Mouse (Mus musculus): ENCODE data around the gene Tmem14c.

Tmem14c gene

DNA sequence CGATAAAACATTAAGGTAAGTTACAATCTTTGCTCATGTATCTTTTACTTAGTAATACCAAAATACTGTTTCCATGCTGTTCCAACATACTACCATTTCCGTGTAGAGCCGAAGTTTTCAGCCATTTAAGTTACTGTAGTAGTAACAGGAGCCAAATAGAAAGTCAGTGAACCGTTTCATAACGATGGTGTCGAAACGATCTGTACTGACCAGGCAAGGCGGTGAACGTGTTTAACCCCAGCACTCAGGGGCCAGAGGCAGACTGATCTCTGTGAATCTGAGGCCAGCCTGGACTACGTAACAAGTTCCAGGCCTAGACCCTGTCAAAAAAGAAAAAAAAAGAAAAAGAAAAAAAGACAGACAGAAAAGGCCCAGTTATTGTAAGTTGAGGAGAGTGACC, 7.8 kb upstream of the Tmem14c start:
- DNase-seq (ENCODE audit: low spot score in 2 of 2), result no peak

DNA sequence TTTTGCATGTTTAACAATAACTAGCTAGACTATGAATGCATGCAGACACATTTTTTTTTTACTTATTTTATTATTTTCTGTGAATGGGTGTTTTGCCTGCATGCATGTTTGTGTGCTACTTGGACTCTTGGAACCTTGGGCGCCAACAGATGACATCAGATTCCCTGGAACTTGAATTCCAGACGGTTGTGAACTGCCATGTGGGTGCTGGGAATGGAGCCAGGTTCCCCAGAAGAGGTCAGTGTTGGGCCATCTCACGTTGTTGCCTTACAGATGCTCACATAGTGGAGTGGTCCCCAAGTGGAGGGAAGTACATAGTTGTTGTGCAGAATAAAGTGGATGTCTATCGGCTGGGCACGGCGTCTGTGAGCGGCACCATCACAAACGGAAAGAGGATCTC, 7.1 kb upstream of the Tmem14c start:
- no peak for DNase-seq (ENCODE audit: low spot score in 2 of 2)

DNA sequence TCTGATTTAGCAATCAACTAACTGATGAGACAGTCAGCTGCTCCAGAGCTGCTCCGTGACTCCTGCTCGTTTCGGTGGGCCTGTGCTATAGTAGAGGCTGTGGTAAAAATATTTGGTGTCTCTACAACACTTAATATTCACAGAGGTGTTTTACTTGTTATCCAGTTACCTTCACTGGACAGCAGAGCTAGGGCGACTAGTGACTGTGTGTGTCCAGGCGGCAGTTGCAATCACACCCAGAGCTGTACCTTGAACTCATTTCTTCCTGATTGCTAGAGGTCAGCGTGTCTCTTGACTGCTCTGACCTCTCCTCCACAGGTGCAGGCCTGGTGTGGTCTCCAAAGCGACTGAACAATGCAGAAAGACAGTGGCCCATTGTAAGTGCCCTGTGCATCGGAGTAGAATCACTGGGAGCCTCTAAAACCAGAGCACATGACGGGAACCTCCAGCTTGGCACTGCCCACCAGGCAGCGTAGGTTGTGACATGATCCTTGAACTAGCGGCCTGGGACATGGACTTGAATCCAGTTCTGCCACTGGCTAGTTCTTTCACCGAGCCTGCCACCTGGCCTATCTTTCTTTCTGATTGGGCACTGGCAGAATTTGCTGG, 809 bp downstream of the Tmem14c start:
- peak in 1 of 2 experiments; percentile 12 for DNase-seq (ENCODE audit: low spot score in 2 of 2)

DNA sequence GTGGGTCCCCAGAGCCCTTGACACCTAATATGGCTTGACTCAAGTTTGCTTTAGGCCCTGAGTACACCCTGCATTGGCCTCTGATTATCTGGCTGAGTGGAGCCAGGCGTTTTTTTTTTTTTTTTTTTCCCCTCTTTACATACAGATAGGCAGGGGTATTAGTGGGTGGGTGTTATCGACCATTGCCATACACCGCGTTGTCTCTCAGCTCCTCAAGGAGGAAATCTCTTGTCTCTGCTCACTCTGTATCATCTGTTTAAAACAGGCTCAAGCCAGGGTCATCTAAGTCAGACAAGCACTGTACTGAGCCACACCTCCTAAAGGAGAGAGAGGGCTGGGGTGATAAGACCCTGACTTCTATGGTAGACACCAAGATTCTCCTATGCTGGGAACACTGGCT, 1.7 kb downstream of the Tmem14c start:
- no peak for DNase-seq (ENCODE audit: low spot score in 2 of 2)

DNA sequence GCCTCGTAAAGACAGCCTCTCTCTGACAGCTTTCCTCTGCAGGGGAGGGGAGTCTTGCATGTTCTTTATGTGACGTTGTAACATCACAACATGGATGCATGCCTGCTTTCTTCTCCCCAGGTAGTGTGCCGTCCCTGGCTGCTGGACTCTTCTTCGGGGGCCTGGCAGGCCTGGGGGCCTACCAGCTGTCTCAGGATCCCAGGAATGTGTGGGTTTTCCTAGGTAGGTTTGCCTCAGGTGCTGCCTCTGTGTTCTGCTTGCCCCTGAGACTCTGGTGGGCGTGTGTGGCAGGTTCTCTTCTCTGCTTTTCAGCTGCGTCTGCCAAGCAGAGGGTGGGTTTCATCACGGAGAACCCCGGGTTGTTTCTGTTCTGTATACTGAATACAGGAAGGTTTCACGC, 2.1 kb downstream of the Tmem14c start:
- peak in 1 of 2 experiments; percentile 8 for DNase-seq (ENCODE audit: low spot score in 2 of 2)

DNA sequence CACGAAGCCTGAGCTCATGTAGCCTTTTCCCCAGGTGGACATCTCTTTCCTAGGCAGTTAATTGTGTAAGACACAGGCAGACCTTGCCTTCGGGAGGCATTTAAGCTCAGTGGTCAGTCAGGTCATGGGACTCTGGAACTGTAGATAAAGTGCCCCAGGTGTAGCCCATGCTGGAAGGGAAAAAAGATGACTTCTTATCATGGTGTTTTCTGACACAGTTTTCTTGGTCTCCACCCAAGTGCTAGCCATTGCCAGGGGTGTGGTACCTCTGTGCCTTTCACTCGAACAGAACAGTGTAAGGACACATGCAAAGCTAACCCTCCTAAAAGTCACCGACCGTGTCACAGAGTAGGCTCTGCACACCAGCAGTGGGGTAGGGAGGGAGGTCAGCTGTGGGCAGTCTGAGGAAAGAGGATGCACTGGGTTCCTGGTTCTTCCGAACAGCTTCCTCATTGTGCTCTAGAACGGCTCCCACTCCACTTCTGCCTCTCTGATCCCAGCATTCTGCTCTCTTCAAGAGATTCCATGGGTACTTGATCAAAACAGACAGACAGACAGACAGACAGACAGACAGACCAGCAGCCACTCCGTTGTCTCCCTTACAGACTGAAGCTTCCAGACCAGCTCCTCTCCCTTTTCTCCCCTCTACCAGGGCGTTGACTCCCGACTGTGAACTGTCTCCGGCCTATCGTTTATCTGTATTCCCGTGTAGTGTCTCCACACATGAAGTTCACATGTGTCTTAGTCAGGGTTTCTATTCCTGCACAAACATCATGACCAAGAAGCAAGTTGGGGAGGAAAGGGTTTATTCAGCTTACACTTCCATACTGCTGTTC, 2.9 kb downstream of the Tmem14c start:
- DNase-seq (ENCODE audit: low spot score in 2 of 2), result peak in 1 of 2 experiments; percentile 2

DNA sequence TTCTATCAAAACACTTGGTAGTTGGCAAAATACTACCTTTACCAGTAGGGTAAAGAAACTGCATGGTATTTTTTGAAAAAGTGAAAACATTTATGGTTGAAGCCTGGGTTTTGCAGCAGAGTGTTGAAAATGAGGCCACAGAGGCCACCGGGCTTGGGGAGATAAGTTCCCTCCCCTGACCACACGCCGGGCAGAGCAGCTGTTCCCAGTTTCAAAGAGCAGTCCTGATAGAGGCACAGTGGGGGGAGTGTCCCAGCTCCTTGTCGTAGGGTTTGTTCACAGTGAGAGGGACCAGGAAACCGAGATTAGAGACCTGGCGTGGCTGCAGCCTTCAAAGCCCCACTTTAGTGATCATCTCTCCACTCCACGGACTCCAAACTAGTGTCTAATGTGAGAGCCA, 4.4 kb downstream of the Tmem14c start:
- no peak for DNase-seq (ENCODE audit: low spot score in 2 of 2)

DNA sequence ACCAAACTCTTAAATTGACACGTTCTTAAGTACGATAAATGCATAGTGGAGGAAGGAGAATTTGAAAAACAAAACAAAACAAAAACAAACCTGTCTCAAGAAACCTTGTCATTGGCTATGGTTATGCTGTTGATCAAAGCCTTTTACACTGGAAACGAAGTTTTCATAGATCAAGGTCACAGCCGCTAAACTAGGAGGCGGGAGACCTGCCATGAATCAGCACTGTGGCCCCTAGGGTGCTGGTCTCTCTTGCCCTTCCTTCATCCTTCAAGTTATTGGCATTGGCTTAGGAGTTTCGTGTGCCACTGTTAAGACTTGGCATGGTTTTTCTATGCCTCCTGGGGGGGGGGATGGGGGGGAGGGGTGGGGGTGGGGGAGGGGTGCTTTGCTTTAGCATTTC, 5.5 kb downstream of the Tmem14c start:
- no peak for DNase-seq (ENCODE audit: low spot score in 2 of 2)

DNA sequence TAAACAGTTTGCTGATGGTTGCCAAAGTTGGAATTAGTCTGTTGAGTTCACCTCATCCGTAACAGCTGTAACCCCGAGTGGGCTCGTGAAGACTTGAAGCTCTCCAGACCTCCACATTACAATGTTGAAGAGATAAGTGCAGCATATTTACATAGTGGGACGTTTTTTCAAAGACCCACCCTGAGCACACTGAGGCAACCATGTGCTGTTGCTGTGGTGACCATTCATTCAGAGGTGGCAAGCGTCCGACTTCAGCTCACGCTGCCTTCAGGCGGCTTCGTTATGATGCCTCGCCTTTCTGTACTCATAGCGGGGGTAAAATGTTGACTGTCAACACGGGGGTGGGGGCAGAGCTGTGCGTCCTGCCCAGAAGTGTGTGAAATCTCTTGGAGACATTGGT, 6.0 kb downstream of the Tmem14c start:
- DNase-seq (ENCODE audit: low spot score in 2 of 2), result no peak

DNA sequence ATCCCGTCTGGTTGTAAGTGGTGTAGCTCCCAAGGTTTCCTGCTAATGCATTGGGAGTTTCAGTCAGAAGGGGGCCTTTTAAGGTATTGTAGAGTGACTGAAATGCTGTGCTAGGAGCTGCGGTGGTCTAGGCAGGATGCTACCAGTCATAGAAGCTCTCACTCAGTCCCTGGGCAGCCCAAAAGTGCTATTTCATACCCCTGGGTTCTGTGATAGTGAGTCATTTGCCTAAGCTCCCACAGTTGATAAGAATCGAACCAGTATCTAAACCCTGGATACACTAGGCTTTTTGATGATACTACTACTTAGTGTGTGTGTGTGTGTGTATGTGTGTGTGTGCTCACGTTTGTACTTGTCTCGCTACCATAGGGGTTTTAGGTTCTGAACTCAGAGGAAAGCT, 14.0 kb downstream of the Tmem14c start:
- DNase-seq (ENCODE audit: low spot score in 2 of 2), result no peak

DNA sequence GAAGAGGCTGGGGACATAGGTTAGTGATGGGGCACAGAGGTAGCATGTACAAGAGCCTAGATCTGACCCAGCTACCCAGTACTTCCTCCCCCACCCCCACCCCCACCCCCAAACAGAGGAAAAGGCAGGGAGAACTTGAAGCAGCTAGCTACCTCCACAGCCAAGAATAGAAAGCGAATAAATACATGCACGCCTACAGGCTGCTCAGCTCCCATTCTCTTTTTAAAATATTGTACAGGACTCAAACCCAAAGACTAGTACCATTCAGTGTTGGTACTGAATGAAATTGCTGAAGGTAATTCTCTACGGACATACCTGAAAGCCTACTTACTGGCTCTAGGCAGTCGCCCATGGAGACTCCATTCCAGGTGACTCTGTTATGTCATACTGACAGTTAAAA, 26.4 kb downstream of the Tmem14c start:
- DNase-seq (ENCODE audit: low spot score in 2 of 2), result no peak

DNA sequence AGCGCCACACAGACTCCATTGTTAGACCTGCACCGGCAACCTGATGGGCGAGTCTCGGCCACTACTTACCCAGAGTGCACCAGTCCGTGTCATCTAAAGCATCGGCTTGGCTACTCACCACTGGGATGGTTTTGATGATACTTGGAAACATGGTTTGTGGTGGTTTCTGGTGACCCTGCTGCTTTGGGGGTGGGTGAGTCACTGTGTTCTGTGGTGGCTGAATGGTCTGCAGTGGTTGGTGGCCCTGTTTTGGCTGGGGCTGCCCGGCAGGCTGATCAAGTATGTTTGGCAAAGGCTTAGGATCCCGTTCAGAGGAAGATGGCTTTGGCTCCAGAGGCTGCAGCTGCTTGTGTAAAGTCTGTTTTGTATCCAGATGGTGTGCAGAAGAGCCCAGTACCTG, 29.8 kb downstream of the Tmem14c start:
- no peak for DNase-seq (ENCODE audit: low spot score in 2 of 2)

DNA sequence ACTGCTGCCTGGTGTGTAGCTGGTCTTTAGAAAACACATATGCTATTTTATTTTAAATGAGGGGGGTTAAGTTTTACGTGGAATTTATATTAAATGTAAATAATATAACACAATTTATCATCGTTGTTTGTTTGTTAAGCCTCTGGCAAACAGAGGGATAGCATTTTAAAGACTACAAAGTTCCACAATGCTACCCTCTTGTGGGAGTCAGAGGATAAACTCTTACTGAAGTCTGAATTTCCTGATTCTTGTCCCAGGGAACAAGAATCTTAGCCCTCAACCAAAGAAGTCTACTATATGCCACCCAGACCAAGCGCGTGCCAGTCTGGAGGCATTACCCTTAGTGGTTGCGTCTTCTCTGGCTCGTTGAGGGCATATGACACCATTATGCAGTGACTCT, 31.2 kb downstream of the Tmem14c start:
- DNase-seq (ENCODE audit: low spot score in 2 of 2), result no peak

DNA sequence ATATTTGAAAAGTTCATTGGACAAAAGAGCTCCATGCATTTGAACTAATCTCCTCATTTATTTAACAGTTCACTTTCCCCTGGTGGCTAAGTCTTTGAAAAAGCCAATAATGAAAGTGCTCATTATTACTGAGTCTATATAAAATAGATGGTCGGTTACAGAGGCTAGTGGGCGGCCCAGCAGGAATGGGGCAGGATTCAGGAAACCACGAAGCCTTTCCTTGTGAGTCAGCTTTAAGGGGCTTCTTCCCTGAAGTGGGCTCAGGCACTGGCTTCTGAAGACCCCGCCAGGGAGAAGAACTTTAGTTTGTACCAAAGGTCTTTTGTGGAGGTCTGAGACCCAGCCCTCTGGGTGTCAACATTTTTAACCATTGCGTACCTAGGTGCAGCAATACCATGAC, 35.9 kb downstream of the Tmem14c start:
- DNase-seq (ENCODE audit: low spot score in 2 of 2), result no peak

DNA sequence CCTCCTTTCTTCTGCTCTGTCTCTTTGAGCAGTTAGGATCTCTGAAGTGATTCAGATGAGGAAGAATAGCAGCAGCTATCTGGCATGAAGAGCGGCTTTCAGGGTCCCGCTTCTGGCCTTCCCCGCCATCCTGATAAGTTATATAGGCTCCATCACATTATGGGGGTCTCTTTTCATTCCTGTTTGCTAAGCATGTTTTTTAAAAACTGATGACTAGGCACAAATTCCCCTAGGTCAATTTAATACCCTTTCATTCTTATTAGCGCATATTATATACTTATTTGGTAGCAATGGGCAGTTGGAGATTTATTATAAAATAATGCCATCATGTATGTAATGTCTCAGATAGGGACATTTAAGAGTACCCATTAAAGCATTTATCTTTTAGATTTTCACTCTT, 51.5 kb downstream of the Tmem14c start:
- DNase-seq (ENCODE audit: low spot score in 2 of 2), result no peak

DNA sequence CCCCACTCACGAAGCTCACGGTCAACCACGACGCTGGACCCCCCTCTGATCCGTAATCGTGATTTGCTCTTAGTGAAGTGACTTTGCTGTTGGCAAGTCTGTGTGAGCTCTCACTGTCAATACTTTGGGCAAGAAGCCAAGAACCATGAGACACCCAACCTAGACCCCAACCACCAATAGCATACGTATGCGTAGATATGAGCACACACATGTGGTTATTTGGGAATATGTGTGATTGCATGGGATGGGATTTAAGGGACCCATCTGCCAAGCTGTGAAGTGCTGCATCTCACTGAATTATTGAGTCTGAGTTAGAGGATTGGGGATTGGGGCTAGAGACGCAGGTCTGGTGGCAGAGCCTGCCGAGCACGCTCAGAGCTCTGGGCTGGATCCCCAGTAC, 55.5 kb downstream of the Tmem14c start:
- DNase-seq (ENCODE audit: low spot score in 2 of 2), result no peak

All from spleen, postnatal 14 days (tissue).